Mouse (Mus musculus) testis, adult 2 months (tissue): ENCODE results near the gene Csf3.

Experiments used
- CTCF ChIP-seq: fragments of 200-500 bp; IDR thresholded peaks from 2 replicates; pipeline ENCODE4 v1.5.1; 2012; ENCODE audit warnings: low read depth, mild to moderate bottlenecking, inconsistent platforms, low read length, moderate library complexity; ENCODE audit not compliant: control insufficient read depth, insufficient read depth, insufficient replicate concordance
- POLR2A ChIP-seq: fragments of 200-500 bp; IDR thresholded peaks from 2 replicates; pipeline ENCODE4 v1.6.1; 2012; ENCODE audit warnings: low read depth, mild to moderate bottlenecking, inconsistent platforms, low read length, moderate library complexity; ENCODE audit not compliant: control insufficient read depth

- TF ChIP-seq CTCF (no peak), POLR2A (no peak)
These were observed 25.2 kb upstream of the Csf3 start for GRCm38 (mm10) chr11:98675829-98676363.
